Mouse (Mus musculus) CH12.LX (cell line): ENCODE measurements at regions not wholly inside any gene's neighbourhood (a gene's known extent, or its start where the extent isn't known, plus 50 kb on each side); places are given as distances from the start of the nearest gene placed in this dataset.

Experiments used
- DNase-seq: peaks from one replicate; pipeline ENCODE4 v3.0.0-alpha.2; 2013; ENCODE audit errors: extremely low read depth
- H3K27ac ChIP-seq: 2 replicates; pipeline ENCODE4 v1.5.1; 2012; ENCODE audit warnings: low read depth, mild to moderate bottlenecking, control low read depth, moderate library complexity; ENCODE audit not compliant: insufficient read depth
- H3K27me3 ChIP-seq: replicated peaks from 2 replicates; pipeline ENCODE3; 2012; ENCODE audit warnings: inconsistent platforms
- H3K36me3 ChIP-seq, 2 experiments: replicated peaks in 1 of 2; 2 replicates each; pipeline versions ENCODE3 to v1.6.1; 2012; ENCODE audit warnings: inconsistent platforms in 1 of 2, low read length in 1 of 2, mild to moderate bottlenecking in 1 of 2, mixed read lengths in 1 of 2, moderate library complexity in 1 of 2; ENCODE audit not compliant: control insufficient read depth in 1 of 2, insufficient read depth in 1 of 2
- H3K4me1 ChIP-seq, 2 experiments: 2 replicates each; pipeline ENCODE4 v1.6.1; 2012; ENCODE audit warnings: inconsistent platforms in 1 of 2, moderate library complexity in 1 of 2; ENCODE audit not compliant: insufficient read depth in 2 of 2, control insufficient read depth in 1 of 2
- H3K4me2 ChIP-seq: 2 replicates; pipeline ENCODE4 v1.6.1; 2012; ENCODE audit warnings: low read depth, mild to moderate bottlenecking, control low read depth; ENCODE audit not compliant: poor library complexity, insufficient read depth, severe bottlenecking
- H3K4me3 ChIP-seq, 3 experiments: fragments of 150-350 bp in 1 of 3; sonication (generic) in 1 of 3; replicated peaks in 1 of 3; 2 replicates each; pipeline versions ENCODE3 to v1.5.1; 2011 to 2012; ENCODE audit warnings: low read depth in 2 of 3, low read length in 2 of 3, mild to moderate bottlenecking in 2 of 3, moderate library complexity in 2 of 3, control low read depth in 1 of 3, improper control_type of control experiment in 1 of 3, inconsistent platforms in 1 of 3, mixed read lengths in 1 of 3; ENCODE audit not compliant: poor library complexity in 1 of 3
- H3K79me2 ChIP-seq: replicated peaks from 2 replicates; pipeline ENCODE4 v1.6.1; 2012; ENCODE audit warnings: mild to moderate bottlenecking, moderate library complexity; ENCODE audit not compliant: control insufficient read depth, poor library complexity, insufficient read depth, severe bottlenecking; ENCODE audit errors: extremely low read depth
- H3K9ac ChIP-seq: 2 replicates; pipeline ENCODE4 v1.6.1; 2012; ENCODE audit warnings: low read depth, mild to moderate bottlenecking, control low read depth, moderate library complexity; ENCODE audit not compliant: insufficient read depth
- H3K9me3 ChIP-seq: replicated peaks from 2 replicates; pipeline ENCODE3; 2012; ENCODE audit warnings: low read length, inconsistent platforms, mixed read lengths
- BHLHE40 ChIP-seq: IDR thresholded peaks from 2 replicates; pipeline ENCODE4 v1.6.1; 2011; ENCODE audit warnings: mild to moderate bottlenecking, low read depth, low read length, improper control_type of control experiment
- CHD2 ChIP-seq: IDR thresholded peaks from 2 replicates; pipeline ENCODE4 v1.6.1; 2011; ENCODE audit warnings: low read length, improper control_type of control experiment
- CTCF ChIP-seq, 2 experiments: IDR thresholded peaks in 1 of 2; conservative IDR thresholded peaks in 1 of 2; 2 replicates each; pipeline ENCODE4 v1.5.1; 2011 to 2012; ENCODE audit warnings: low read depth in 2 of 2, low read length in 2 of 2, improper control_type of control experiment in 1 of 2, inconsistent platforms in 1 of 2, mild to moderate bottlenecking in 1 of 2, moderate library complexity in 1 of 2
- E2F4 ChIP-seq: IDR thresholded peaks from 2 replicates; pipeline ENCODE4 v1.6.1; 2011; ENCODE audit warnings: low read depth, low read length, improper control_type of control experiment; ENCODE audit not compliant: insufficient replicate concordance
- ETS1 ChIP-seq: conservative IDR thresholded peaks from 2 replicates; pipeline ENCODE4 v1.6.1; 2012; ENCODE audit warnings: low read depth, mild to moderate bottlenecking, inconsistent platforms, low read length, improper control_type of control experiment, moderate library complexity
- GABPA ChIP-seq: IDR thresholded peaks from 2 replicates; pipeline ENCODE4 v1.6.1; 2012; ENCODE audit warnings: low read depth, low read length, improper control_type of control experiment, inconsistent platforms; ENCODE audit not compliant: insufficient replicate concordance
- HCFC1 ChIP-seq: IDR thresholded peaks from 2 replicates; pipeline ENCODE4 v1.6.1; 2012; ENCODE audit warnings: low read depth, mild to moderate bottlenecking, inconsistent platforms, low read length, improper control_type of control experiment
- JUND ChIP-seq: conservative IDR thresholded peaks from 2 replicates; pipeline ENCODE4 v1.6.1; 2011; ENCODE audit warnings: low read depth, low read length, improper control_type of control experiment
- KAT2A ChIP-seq: IDR thresholded peaks from 2 replicates; pipeline ENCODE4 v1.6.1; 2012; ENCODE audit warnings: low read length, improper control_type of control experiment, inconsistent platforms; ENCODE audit not compliant: insufficient replicate concordance
- MAFK ChIP-seq: IDR thresholded peaks from 2 replicates; pipeline ENCODE4 v1.6.1; 2011; ENCODE audit warnings: low read length, improper control_type of control experiment; ENCODE audit not compliant: insufficient replicate concordance
- MAZ ChIP-seq: IDR thresholded peaks from 2 replicates; pipeline ENCODE4 v1.6.1; 2012; ENCODE audit warnings: low read depth, mild to moderate bottlenecking, inconsistent platforms, low read length, improper control_type of control experiment, moderate library complexity
- MEF2A ChIP-seq: IDR thresholded peaks from 2 replicates; pipeline ENCODE4 v1.6.1; 2014; ENCODE audit warnings: low read depth, mild to moderate bottlenecking, inconsistent platforms, low read length, improper control_type of control experiment, borderline replicate concordance
- MXI1 ChIP-seq: IDR thresholded peaks from 2 replicates; pipeline ENCODE4 v1.6.1; 2011; ENCODE audit warnings: mild to moderate bottlenecking, low read depth, low read length, improper control_type of control experiment
- MYC ChIP-seq: IDR thresholded peaks from 2 replicates; pipeline ENCODE4 v1.6.1; 2011; ENCODE audit warnings: low read depth, mild to moderate bottlenecking, improper control_type of control experiment, low read length
- NRF1 ChIP-seq: IDR thresholded peaks from 2 replicates; pipeline ENCODE4 v1.6.1; 2014; ENCODE audit warnings: low read depth, mild to moderate bottlenecking, inconsistent platforms, low read length, improper control_type of control experiment, moderate library complexity
- SIN3A ChIP-seq: IDR thresholded peaks from 2 replicates; pipeline ENCODE4 v1.6.1; 2012; ENCODE audit warnings: low read length, improper control_type of control experiment, inconsistent platforms
- TBP ChIP-seq: conservative IDR thresholded peaks from 2 replicates; pipeline ENCODE4 v1.6.1; 2011; ENCODE audit warnings: low read depth, low read length, improper control_type of control experiment
- USF2 ChIP-seq: conservative IDR thresholded peaks from 2 replicates; pipeline ENCODE4 v1.6.1; 2011; ENCODE audit warnings: low read depth, low read length, improper control_type of control experiment
- ZC3H11A ChIP-seq: IDR thresholded peaks from 2 replicates; pipeline ENCODE4 v1.6.1; 2012; ENCODE audit warnings: low read depth, mild to moderate bottlenecking, inconsistent platforms, low read length, improper control_type of control experiment
- ZMIZ1 ChIP-seq: IDR thresholded peaks from 2 replicates; pipeline ENCODE4 v1.6.1; 2012; ENCODE audit warnings: low read depth, mild to moderate bottlenecking, inconsistent platforms, low read length, improper control_type of control experiment
- ZNF384 ChIP-seq: IDR thresholded peaks from 2 replicates; pipeline ENCODE4 v1.6.1; 2012; ENCODE audit warnings: low read depth, low read length, improper control_type of control experiment, inconsistent platforms
- dilution Hi-C: fragments of 300-500 bp; cut with MboI; formaldehyde crosslinking; loops from 2 replicates; pipeline ENCODE4 v1.14.3; 2020; ENCODE audit warnings: low sequenced_read_pairs; ENCODE audit not compliant: extremely low pct_unique_long_range_greater_than_20kb, extremely low pct_ligation_motif_present
- in situ Hi-C: fragments of 300-500 bp; cut with MboI; formaldehyde crosslinking; loops from 3 replicates; pipeline ENCODE4 v1.14.3; 2019; ENCODE audit warnings: low sequenced_read_pairs, low pct_ligation_motif_present, low pct_unique_long_range_greater_than_20kb, mixed read lengths

DNA sequence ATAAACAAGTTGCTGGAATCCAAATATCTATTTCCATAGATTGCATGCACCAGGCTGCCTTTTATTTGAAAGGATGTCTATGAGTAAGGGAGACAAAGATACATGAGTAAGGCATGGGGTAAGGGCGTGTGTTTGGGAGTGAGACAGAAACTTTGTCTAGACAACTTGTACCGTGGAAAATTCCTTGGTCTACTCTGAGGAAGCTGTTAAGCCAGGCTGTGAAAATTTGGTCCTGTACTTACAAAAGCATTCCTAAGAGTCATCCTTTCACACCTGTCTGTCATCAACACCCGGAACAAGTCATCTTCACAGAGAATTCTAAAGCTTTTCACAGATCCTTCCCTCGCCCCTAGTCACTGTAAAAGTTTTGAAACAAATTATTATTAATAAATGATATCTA lies 193.1 kb upstream of the Cdh6 start:
- no peaks in the 10 kb centered on the region for H3K27me3 ChIP-seq
- no peaks in the 10 kb centered on the region for H3K9me3 ChIP-seq
- H3K27ac ChIP-seq, result no peak overlapping the region
- no peaks in the 10 kb centered on the region for H3K79me2 ChIP-seq
- H3K4me2 ChIP-seq, result no peak overlapping the region; the same call in 1 of the 2 replicates
- H3K36me3 ChIP-seq, result no peaks in the 10 kb centered on the region
- DNase-seq, result no peak
- no peak overlapping the region for H3K9ac ChIP-seq
- TF ChIP-seq USF2 (no peak), TBP (no peak), E2F4 (no peak), GABPA (no peak), HCFC1 (no peak), MEF2A (no peak), CHD2 (no peak), KAT2A (no peak), BHLHE40 (no peak), ZMIZ1 (no peak), ETS1 (no peak), MXI1 (no peak), ZC3H11A (no peak), ZNF384 (no peak), MYC (no peak), JUND (no peak), SIN3A (no peak)
- dilution Hi-C loops (no loop called here), in situ Hi-C loops (no loop called here)
- H3K4me3 ChIP-seq, result no peak overlapping the region
- H3K4me1 ChIP-seq, result peaks cover 3 to 10% of the 10 kb centered on the region in 2 experiments; a peak in 2 of 4 replicates

DNA sequence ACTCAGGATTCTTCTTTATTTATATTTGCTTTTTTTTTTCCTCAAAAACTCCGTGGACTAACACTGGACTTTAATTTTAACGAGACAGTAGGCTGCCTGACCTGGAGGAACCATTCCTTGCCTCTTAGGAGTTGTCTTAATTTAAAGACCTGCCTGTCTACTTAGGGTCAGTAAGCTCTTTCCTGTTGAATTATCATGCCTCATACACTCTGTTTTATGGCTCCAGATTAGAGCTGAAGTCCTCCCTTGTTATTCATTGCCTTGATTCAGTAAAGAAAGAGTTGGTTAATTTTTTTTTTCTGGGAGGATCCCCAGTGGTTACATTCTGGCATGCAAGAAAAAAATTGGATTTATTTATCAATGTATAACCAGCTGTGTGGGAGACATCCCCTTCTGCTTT lies 187.3 kb upstream of the Cdh6 start:
- Histone ChIP-seq H3K4me2 (no peak overlapping the region), H3K27ac (no peak overlapping the region), H3K9me3 (no peaks in the 10 kb centered on the region), H3K36me3 (no peaks in the 10 kb centered on the region), H3K79me2 (no peaks in the 10 kb centered on the region), H3K27me3 (no peaks in the 10 kb centered on the region)
- dilution Hi-C loops, result no loop called here
- TF ChIP-seq NRF1 (no peak), MAZ (no peak), MAFK (no peak), JUND (no peak), CHD2 (no peak), CTCF (conservative IDR thresholded peaks at IDR 0.05 in 1 of 2, IDR thresholded peaks at IDR 0.05 in 1 of 2; ENCODE audit: low read depth in 2 of 2, low read length in 2 of 2) (no peak)
- TF ChIP-seq, all 38 proteins: peak for 0
- DNase-seq, result no peak
- Histone ChIP-seq H3K4me3 (no peak overlapping the region), H3K4me1 (peaks cover 0 to 12% of the 10 kb centered on the region in 2 experiments; a peak in 1 of 4 replicates), H3K9ac (no peak overlapping the region)
- in situ Hi-C loops, result no loop called here
